Mouse (Mus musculus): Measurements from ENCODE around the gene Ppp1r1b. TPM values are rescaled to one million over a fixed set of nuclear protein-coding genes. Genes with fewer than 3 reads are reported as not detected.

Ppp1r1b gene
- polyA plus RNA-seq, 1 experiment from 2014 or later, result 19.2 TPM

- POLR2A ChIA-PET, result no interaction called here
- ATAC-seq (no peak), DNase-seq (ENCODE audit: low read depth, low spot score) (no peak)
- peaks cover 90% of the 10 kb centered on the region for H3K27me3 ChIP-seq
- no peak for TF ChIP-seq CTCF (IDR thresholded peaks at IDR 0.05)
- CTCF ChIA-PET, result interaction anchor here (1.0 to 1.9 kb wide), 3 partner anchors 21 to 56 kb away, joined by 3 to 10 read pairs (median 6); no protein-coding TSS in a partner anchor
- in situ Hi-C loops (cut with MboI; ENCODE audit: low pct_unique_long_range_greater_than_20kb), result no loop called here
Measured at GRCm38 (mm10) chr11:98320806-98321676, 27.2 kb upstream of the Ppp1r1b start.

GRCm38 (mm10) chr11:98321677-98322003 is 26.6 kb upstream of the Ppp1r1b start:
- no peak for DNase-seq (ENCODE audit: low read depth, low spot score)
- ATAC-seq, result no peak
- no peak for TF ChIP-seq CTCF (IDR thresholded peaks at IDR 0.05)
- H3K27me3 ChIP-seq, result peaks cover 90% of the 10 kb centered on the region
- POLR2A ChIA-PET, result no interaction called here
- in situ Hi-C loops (cut with MboI; ENCODE audit: low pct_unique_long_range_greater_than_20kb), result no loop called here
- CTCF ChIA-PET, result interaction anchor here (1.0 to 1.9 kb wide), 2 partner anchors 21 to 57 kb away, joined by 3 to 10 read pairs; no protein-coding TSS in a partner anchor

GRCm38 (mm10) chr11:98322159-98322558 is 26.0 kb upstream of the Ppp1r1b start:
- DNase-seq (ENCODE audit: low read depth, low spot score) (no peak), ATAC-seq (no peak)
- in situ Hi-C loops (cut with MboI; ENCODE audit: low pct_unique_long_range_greater_than_20kb), result no loop called here
- no peak for TF ChIP-seq CTCF (IDR thresholded peaks at IDR 0.05)
- peaks cover 90% of the 10 kb centered on the region for H3K27me3 ChIP-seq
- ChIA-PET CTCF (interaction anchor here (1.9 kb wide), 1 partner anchor 20 kb away, joined by 10 read pairs; no protein-coding TSS in a partner anchor), POLR2A (no interaction called here)

GRCm38 (mm10) chr11:98323136-98323866 is 24.9 kb upstream of the Ppp1r1b start:
- ATAC-seq, result no peak

GRCm38 (mm10) chr11:98323933-98324332 is 24.3 kb upstream of the Ppp1r1b start:
- ATAC-seq, result no peak
- no peak for TF ChIP-seq CTCF (IDR thresholded peaks at IDR 0.05)
- CTCF ChIA-PET, result no interaction called here
- no peak for DNase-seq (ENCODE audit: low read depth, low spot score)
- POLR2A ChIA-PET, result no interaction called here
- in situ Hi-C loops (cut with MboI; ENCODE audit: low pct_unique_long_range_greater_than_20kb), result no loop called here
- peaks cover 92% of the 10 kb centered on the region for H3K27me3 ChIP-seq

More at GRCm38 (mm10) chr11:98323136-98323866, 24.9 kb upstream of the Ppp1r1b start:
- CTCF ChIA-PET, result interaction anchor here (1.9 kb wide), 1 partner anchor 19 kb away, joined by 10 read pairs; no protein-coding TSS in a partner anchor
- H3K27me3 ChIP-seq, result peaks cover 92% of the 10 kb centered on the region
- no peak for TF ChIP-seq CTCF (IDR thresholded peaks at IDR 0.05)
- POLR2A ChIA-PET, result no interaction called here
- in situ Hi-C loops (cut with MboI; ENCODE audit: low pct_unique_long_range_greater_than_20kb), result no loop called here
- DNase-seq (ENCODE audit: low read depth, low spot score), result no peak

GRCm38 (mm10) chr11:98325191-98325820 is 22.9 kb upstream of the Ppp1r1b start:
- ATAC-seq (no peak), DNase-seq (ENCODE audit: low read depth, low spot score) (no peak)
- no peak for TF ChIP-seq CTCF (IDR thresholded peaks at IDR 0.05)
- in situ Hi-C loops (cut with MboI; ENCODE audit: low pct_unique_long_range_greater_than_20kb), result no loop called here
- CTCF ChIA-PET, result no interaction called here
- peaks cover 89% of the 10 kb centered on the region for H3K27me3 ChIP-seq
- POLR2A ChIA-PET, result interaction anchor here (0.6 kb wide), 1 partner anchor 256 kb away, joined by 3 read pairs; no protein-coding TSS in a partner anchor

- TF ChIP-seq CTCF (IDR thresholded peaks at IDR 0.05), result no peak
- POLR2A ChIA-PET, result interaction anchor here (0.6 kb wide), 1 partner anchor 257 kb away, joined by 3 read pairs; no protein-coding TSS in a partner anchor
- H3K27me3 ChIP-seq, result peaks cover 89% of the 10 kb centered on the region
- DNase-seq (ENCODE audit: low read depth, low spot score) (no peak), ATAC-seq (no peak)
- CTCF ChIA-PET, result no interaction called here
- in situ Hi-C loops (cut with MboI; ENCODE audit: low pct_unique_long_range_greater_than_20kb), result no loop called here
Measured at GRCm38 (mm10) chr11:98325821-98326218, 22.4 kb upstream of the Ppp1r1b start.

- DNase-seq (ENCODE audit: low read depth, low spot score), result no peak
Measured at GRCm38 (mm10) chr11:98326741-98327135, 21.5 kb upstream of the Ppp1r1b start.

GRCm38 (mm10) chr11:98327136-98328030 is 20.8 kb upstream of the Ppp1r1b start:
- TF ChIP-seq CTCF (IDR thresholded peaks at IDR 0.05), result no peak
- DNase-seq (ENCODE audit: low read depth, low spot score) (no peak), ATAC-seq (no peak)
- peaks cover 88% of the 10 kb centered on the region for H3K27me3 ChIP-seq
- CTCF ChIA-PET, result no interaction called here
- in situ Hi-C loops (cut with MboI; ENCODE audit: low pct_unique_long_range_greater_than_20kb), result no loop called here
- POLR2A ChIA-PET, result interaction anchor here (0.6 to 0.7 kb wide), 2 partner anchors 49 to 822 kb away, joined by 3 to 6 read pairs; no protein-coding TSS in a partner anchor

More at GRCm38 (mm10) chr11:98326741-98327135, 21.5 kb upstream of the Ppp1r1b start:
- in situ Hi-C loops (cut with MboI; ENCODE audit: low pct_unique_long_range_greater_than_20kb), result no loop called here
- no peak for ATAC-seq
- TF ChIP-seq CTCF (IDR thresholded peaks at IDR 0.05), result no peak
- ChIA-PET CTCF (no interaction called here), POLR2A (interaction anchor here (0.6 kb wide), 1 partner anchor 49 kb away, joined by 6 read pairs; no protein-coding TSS in a partner anchor)
- peaks cover 86% of the 10 kb centered on the region for H3K27me3 ChIP-seq
